Mouse (Mus musculus) cerebellum, adult (tissue): ENCODE results near the gene Calcoco2.
"Not testable (repeated sequence)": the region's sequence is repeated elsewhere in the genome, so short reads cannot be mapped to it uniquely, and the experiment has no call there.

Source experiments
- ATAC-seq: cut with Nextera tagmentation; 2 replicates; pipeline ENCODE4 v1.9.2; 2017; ENCODE audit warnings: mild to moderate bottlenecking, moderate library complexity, mixed read lengths; ENCODE audit not compliant: insufficient number of reproducible peaks, low FRiP score, low TSS enrichment

Calcoco2 gene

GRCm38 (mm10) chr11:96111751-96112150 lies at the start of gene Calcoco2:
Calcoco2 (minus strand) TSS chr11:96111964.
- no peak for ATAC-seq

GRCm38 (mm10) chr11:96147471-96147870 lies 35.7 kb upstream of the Calcoco2 start:
- ATAC-seq, result no peak

- no peak for ATAC-seq
Observed at GRCm38 (mm10) chr11:96145622-96146270, 34.0 kb upstream of the Calcoco2 start.

- no peak for ATAC-seq
Observed at GRCm38 (mm10) chr11:96143766-96144165, 32.0 kb upstream of the Calcoco2 start.

GRCm38 (mm10) chr11:96140726-96141175 lies 29.0 kb upstream of the Calcoco2 start:
- no peak for ATAC-seq

DNA sequence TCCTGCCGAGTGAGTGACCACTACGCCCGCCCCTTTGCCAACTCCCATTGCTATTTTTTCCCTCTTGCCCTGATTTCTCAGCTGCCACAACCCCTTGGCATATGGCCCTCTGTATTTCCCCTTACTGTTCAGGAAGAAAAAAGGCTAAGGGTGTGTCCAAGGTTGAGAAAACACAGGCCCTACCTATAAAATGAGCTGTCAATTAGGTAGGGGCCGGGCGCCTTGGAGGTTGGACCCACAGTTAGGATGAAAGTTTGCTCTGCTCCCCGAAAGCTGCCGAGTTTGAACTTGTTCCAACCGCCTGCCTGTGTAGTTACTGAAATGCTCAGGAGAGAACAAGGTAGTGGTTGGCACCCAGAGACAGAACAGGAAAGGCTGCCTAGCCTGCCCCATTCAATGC lies 24.1 kb upstream of the Calcoco2 start:
- ATAC-seq, result no peak

DNA sequence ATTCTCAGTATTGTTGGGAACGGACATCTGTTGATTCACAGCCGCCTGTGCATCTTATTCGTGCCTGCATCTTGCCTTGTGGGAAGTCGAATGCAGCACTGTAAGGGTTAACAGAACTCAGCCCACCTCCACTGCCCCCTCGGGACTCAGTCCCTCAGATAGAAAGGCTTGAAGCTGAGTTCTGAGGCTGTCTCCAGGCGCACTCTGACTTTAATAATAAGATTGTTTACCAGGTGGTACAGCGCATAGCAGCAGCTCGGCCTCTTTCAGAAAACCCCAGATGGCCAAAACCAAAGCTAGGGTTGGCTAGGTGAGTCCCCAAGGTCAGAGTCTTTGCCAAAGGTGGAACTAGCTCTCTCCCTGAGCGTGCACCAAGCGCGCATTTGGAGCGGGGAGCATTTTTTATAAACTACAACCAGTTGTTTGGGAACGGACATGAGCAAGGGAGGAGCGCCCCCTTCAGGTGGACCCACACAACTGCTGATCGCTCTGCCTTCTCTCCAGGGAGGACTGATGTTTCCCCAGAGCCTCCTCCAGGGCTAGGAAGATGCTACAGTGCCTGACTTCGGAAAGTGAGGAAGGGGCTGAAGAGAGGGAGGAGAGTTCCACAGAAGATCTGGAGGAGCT lies 21.6 kb upstream of the Calcoco2 start, which contains the start of gene Ttll6:
Gene Ttll6 (plus strand): TSS at position 548 of the 627 bp plus-strand sequence.
- ATAC-seq, result no peak

DNA sequence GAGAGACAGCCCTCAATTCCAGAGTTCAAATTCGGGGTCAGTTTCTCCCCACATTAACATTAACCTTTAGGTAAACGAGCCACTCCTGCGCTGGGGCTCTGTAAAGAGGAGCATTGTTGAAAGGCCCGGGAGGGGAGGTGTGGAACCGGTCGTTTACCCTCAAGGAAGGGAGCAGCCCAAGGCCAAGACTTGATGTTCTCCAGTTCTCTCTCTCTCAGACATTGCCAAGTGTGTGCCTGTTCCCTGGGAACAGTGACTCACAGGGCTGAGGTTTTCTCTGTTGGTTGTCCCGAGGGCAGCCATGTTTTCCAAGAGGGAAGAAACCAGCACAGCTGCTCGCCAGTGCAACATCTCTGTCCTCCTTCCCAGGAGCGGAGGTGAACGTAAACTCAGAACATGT lies 18.8 kb upstream of the Calcoco2 start:
- ATAC-seq, result no peak

- ATAC-seq, result no peak
Observed at GRCm38 (mm10) chr11:96124052-96124914, 12.5 kb upstream of the Calcoco2 start.

GRCm38 (mm10) chr11:96122806-96123205 lies 11.0 kb upstream of the Calcoco2 start:
- not testable (repeated sequence) for ATAC-seq

DNA sequence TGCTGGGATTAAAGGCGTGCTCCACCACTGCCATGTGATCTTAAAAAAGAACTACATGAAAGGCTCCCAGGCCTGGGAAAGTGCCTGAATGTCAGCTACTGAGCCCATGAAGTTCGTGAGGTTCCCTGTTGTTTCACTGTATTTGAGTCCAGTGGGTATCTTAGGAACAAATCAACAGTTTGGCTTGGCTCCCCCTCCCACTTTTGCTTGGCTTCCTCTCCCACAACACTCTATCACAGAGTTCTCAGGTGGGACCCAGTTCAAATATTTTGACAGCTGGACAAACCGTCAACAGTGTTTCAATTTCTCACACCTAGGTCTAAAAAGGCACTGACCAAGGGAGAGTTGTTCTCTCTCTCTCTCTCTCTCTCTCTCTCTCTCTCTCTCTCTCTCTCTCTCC lies 7.6 kb upstream of the Calcoco2 start:
- ATAC-seq, result no peak

DNA sequence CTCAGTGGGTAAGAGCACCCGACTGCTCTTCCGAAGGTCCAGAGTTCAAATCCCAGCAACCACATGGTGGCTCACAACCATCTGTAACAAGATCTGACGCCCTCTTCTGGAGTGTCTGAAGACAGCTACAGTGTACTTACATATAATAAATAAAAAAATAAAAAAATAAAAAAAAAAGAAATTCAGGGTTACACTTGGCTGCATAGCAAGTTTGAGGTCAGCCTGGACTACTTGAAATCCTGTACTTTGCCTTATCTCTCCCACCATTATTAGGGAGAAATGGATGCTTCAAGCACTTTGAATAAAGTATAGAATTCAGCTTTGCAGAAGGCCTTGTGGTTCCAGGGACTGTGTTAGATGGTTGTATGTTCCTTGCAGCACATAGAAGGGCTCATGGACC lies 5.2 kb upstream of the Calcoco2 start:
- ATAC-seq, result not testable (repeated sequence)

- no peak for ATAC-seq
Observed at GRCm38 (mm10) chr11:96116116-96116515, 4.4 kb upstream of the Calcoco2 start.

GRCm38 (mm10) chr11:96115416-96115815 lies 3.7 kb upstream of the Calcoco2 start:
- no peak for ATAC-seq

DNA sequence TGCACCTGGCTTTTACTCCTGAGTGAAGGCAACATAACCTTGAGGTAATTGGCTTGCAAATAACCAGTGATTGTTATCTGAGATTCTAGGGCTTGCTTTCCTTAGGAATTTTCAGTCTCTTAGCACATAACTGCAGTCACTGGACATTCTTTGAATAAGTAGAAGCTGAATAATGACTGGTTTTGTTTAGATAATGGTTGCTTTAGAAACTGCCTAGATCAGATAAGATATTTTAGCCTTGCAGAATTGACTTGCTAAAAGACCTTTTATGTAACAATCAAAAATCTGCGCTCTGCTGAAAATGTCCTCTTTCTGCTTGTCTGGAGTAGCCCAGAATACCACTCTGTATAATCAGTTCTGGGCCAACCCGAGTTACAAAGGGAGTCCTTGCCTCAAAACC lies 2.3 kb upstream of the Calcoco2 start:
- no peak for ATAC-seq

DNA sequence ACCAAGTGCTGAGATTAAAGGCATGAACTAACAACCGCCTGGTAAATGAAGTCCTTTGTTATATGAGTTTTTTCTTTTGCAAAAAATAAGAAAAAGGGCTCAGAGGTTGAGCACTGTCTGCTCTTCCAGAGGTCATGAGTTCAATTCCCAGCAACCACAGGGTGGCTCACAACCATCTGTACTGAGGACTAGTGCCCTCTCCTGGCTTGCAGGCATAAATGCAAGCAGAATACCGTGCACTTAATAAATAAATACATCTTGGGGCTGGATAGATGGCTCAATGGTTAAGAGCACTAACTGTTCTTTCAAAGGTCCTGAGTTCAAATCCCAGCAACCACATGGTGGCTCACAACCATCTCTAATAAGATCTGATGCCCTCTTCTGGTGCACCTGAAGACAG lies 814 bp downstream of the Calcoco2 start:
- not testable (repeated sequence) for ATAC-seq

DNA sequence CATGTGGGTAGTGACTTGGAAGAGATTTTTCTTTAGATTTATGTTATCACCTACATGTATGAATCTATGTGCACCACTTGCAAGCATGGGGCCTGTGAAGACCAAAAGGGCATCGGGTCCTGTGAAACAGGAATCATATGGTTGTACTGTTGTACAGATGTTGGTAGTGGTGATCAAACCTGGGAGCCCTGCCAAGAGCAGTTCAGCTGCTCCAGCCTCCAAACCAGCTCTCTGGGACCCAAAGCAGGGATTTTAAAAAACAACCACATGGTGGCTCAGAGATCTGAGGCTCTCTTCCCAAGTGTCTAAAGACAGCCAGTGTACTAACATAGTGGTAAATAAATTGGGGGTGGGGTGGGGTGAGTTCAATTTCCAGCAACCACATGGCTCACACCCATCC lies 3.4 kb downstream of the Calcoco2 start:
- ATAC-seq, result no peak

GRCm38 (mm10) chr11:96093361-96093760 lies 18.4 kb downstream of the Calcoco2 start:
- no peak for ATAC-seq

DNA sequence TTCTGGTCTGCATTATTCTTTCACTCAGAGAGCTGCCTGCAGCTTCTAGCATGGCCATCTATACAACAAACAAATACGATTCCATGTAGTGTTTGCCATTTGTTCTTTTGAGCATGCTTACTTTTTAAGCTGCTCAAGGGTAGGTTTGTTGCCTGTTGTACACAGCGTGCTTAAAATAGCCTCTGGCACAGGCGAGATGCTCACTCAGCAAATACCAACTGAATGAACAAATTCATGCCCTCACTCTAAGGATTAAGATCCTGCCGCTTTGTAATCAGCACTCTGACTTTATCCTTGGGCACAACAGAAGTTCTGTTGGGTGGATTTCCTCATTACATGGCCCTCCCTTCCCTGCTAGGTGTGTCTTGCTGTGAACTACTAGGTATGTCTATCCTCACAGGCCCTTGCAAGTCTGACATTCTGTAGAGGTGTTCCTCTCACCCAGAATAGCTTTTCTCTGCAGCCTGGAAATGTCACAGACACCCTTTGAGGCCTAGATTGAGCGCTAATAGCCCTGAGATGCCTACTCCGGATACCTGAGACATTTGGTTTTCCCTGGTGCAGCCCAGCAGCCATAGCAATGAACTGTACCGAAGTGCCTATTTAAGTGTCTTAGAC lies 19.0 kb downstream of the Calcoco2 start:
- no peak for ATAC-seq

DNA sequence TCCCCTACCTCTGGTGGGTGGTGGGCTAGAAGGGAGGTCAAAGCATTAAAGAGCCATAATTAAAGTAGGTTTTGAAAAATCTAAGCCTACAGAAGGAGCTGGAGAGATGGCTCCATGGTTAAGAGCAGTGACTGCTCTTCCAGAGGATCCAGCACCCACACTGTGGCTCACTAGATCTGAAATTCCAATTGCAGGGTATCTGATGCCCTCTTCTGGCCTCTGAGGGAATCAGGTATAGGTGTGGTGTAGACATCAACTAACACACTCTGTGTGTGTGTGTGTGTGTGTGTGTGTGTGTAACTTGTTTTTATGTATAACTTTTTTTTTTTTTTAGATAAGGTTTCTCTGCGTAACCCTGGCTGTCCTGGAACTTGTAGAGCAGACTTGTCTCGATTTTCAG lies 20.7 kb downstream of the Calcoco2 start:
- no peak for ATAC-seq

DNA sequence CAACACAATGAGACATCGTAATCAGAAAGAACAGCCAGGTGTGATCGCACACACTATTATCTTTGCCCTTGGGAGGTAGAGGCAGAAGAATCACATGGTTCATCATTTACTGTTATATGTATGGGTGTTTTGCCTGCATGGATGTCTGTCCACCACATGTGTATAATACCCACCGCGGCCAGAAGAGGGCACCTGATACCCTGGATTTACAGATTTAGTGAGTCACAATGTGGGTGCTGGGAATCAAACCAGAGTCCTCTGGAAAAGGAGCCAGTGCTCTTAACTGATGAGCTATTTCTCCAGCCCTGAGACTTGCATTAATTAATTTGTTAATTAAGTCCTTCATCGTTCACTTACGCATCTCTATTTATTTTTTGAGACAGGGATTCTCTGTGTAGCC lies 23.8 kb downstream of the Calcoco2 start:
- ATAC-seq, result no peak
